Mouse (Mus musculus) cerebellum, adult 11 months (tissue): ENCODE data around the gene Twsg1.
A peak's percentile ranks its signal among the peaks of the same experiment; 100 is the strongest.

Source experiments
- DNase-seq: peaks from one replicate; pipeline ENCODE4 v3.0.0; 2022

Gene Twsg1

GRCm38 (mm10) chr17:65931525-65931924 is 19.5 kb downstream of the Twsg1 start:
- DNase-seq, result no peak

GRCm38 (mm10) chr17:65930960-65931359 is 20.1 kb downstream of the Twsg1 start:
- peak; percentile 47 for DNase-seq

- DNase-seq, result no peak
These were observed 20.7 kb downstream of the Twsg1 start for GRCm38 (mm10) chr17:65930158-65930826.

- no peak for DNase-seq
These were observed 21.6 kb downstream of the Twsg1 start for GRCm38 (mm10) chr17:65929319-65929978.

- no peak for DNase-seq
These were observed 23.9 kb downstream of the Twsg1 start for GRCm38 (mm10) chr17:65927077-65927476.

- no peak for DNase-seq
These were observed 26.8 kb downstream of the Twsg1 start for GRCm38 (mm10) chr17:65924218-65924617.

- DNase-seq, result no peak
These were observed 29.1 kb downstream of the Twsg1 start for GRCm38 (mm10) chr17:65921975-65922374.

GRCm38 (mm10) chr17:65919235-65919634 is 31.8 kb downstream of the Twsg1 start:
- no peak for DNase-seq

GRCm38 (mm10) chr17:65916135-65916668 is 34.8 kb downstream of the Twsg1 start:
- DNase-seq, result peak; percentile 41

GRCm38 (mm10) chr17:65914083-65914482 is 36.9 kb downstream of the Twsg1 start:
- DNase-seq, result no peak

- no peak for DNase-seq
These were observed 38.8 kb downstream of the Twsg1 start for GRCm38 (mm10) chr17:65912202-65912601.

- DNase-seq, result no peak
These were observed 39.5 kb downstream of the Twsg1 start for GRCm38 (mm10) chr17:65911285-65912069.

- no peak for DNase-seq
These were observed 42.8 kb downstream of the Twsg1 start for GRCm38 (mm10) chr17:65908270-65908669.

GRCm38 (mm10) chr17:65906895-65907401 is 44.1 kb downstream of the Twsg1 start:
- no peak for DNase-seq

- no peak for DNase-seq
These were observed 44.6 kb downstream of the Twsg1 start for GRCm38 (mm10) chr17:65906313-65906894.

GRCm38 (mm10) chr17:65905241-65905640 is 45.8 kb downstream of the Twsg1 start:
- DNase-seq, result no peak

GRCm38 (mm10) chr17:65903826-65904225 is 47.2 kb downstream of the Twsg1 start:
- no peak for DNase-seq

- DNase-seq, result no peak
These were observed 48.0 kb downstream of the Twsg1 start for GRCm38 (mm10) chr17:65903011-65903410.

- no peak for DNase-seq
These were observed 48.7 kb downstream of the Twsg1 start for GRCm38 (mm10) chr17:65902281-65902680.

- DNase-seq, result no peak
These were observed 55.0 kb downstream of the Twsg1 start for GRCm38 (mm10) chr17:65896016-65896415.

- no peak for DNase-seq
These were observed 61.5 kb downstream of the Twsg1 start for GRCm38 (mm10) chr17:65889476-65889875.

- DNase-seq, result no peak
These were observed 64.5 kb downstream of the Twsg1 start for GRCm38 (mm10) chr17:65886571-65886970.
